Comparison of ENCODE assay signal across 23 mouse cellular contexts in genomic region chr9:40252459-40252858, GRCm38 (mm10).
"Had no signal": no experiment of that assay in that cellular context is flagged by ENCODE, and none has a peak within 500 bp of the region (broad histone marks: within the 10 kb centered on the region; RNA-seq: fewer than 3 reads in every experiment).

No protein-coding gene starts in this region.

- H3K4me3 ChIP-seq: forebrain, embryonic 15.5 days; heart, embryonic 13.5 days; heart, embryonic 15.5 days; hindbrain, embryonic 13.5 days; hindbrain, embryonic 15.5 days; intestine, embryonic 15.5 days; limb, embryonic 13.5 days had no signal

- H3K9ac ChIP-seq: forebrain, embryonic 15.5 days; forebrain, postnatal 0 days; heart, embryonic 13.5 days; heart, embryonic 15.5 days; hindbrain, embryonic 13.5 days; hindbrain, embryonic 15.5 days; intestine, embryonic 15.5 days; limb, embryonic 13.5 days had no signal

- H3K4me1 ChIP-seq: forebrain, embryonic 15.5 days; hindbrain, embryonic 13.5 days; hindbrain, embryonic 15.5 days; intestine, embryonic 15.5 days; limb, embryonic 13.5 days had no signal

- ATAC-seq: forebrain, embryonic 15.5 days; forebrain, postnatal 0 days; hindbrain, postnatal 0 days; intestine, embryonic 15.5 days; intestine, postnatal 0 days had no signal

- H3K4me2 ChIP-seq: forebrain, embryonic 15.5 days; heart, embryonic 11.5 days; heart, embryonic 13.5 days; heart, embryonic 15.5 days; hindbrain, embryonic 13.5 days; hindbrain, embryonic 15.5 days; intestine, embryonic 15.5 days; limb, embryonic 13.5 days had no signal

- H3K9me3 ChIP-seq: forebrain, embryonic 15.5 days; heart, embryonic 15.5 days; hindbrain, embryonic 15.5 days; intestine, embryonic 15.5 days; limb, embryonic 13.5 days had no signal

- H3K27ac ChIP-seq: forebrain, embryonic 15.5 days; heart, embryonic 13.5 days; heart, embryonic 15.5 days; hindbrain, embryonic 13.5 days; hindbrain, embryonic 15.5 days; hindbrain, postnatal 0 days; intestine, embryonic 15.5 days; limb, embryonic 13.5 days had no signal

- H3K36me3 ChIP-seq: forebrain, embryonic 15.5 days; heart, embryonic 13.5 days; heart, embryonic 15.5 days; hindbrain, embryonic 13.5 days; hindbrain, embryonic 15.5 days; intestine, embryonic 15.5 days; limb, embryonic 13.5 days had no signal

- H3K27me3 ChIP-seq: forebrain, embryonic 15.5 days; heart, embryonic 13.5 days; heart, embryonic 15.5 days; hindbrain, embryonic 13.5 days; hindbrain, embryonic 15.5 days; intestine, embryonic 15.5 days; limb, embryonic 13.5 days had no signal

- DNase-seq: forebrain, postnatal 0 days; gastrocnemius, postnatal 14 days; gastrocnemius, postnatal 36 days; heart, adult 18-20 months; heart, postnatal 14 days; heart, postnatal 36 days; kidney, adult 18-20 months; kidney, adult 8-10 months; kidney, postnatal 10 days; kidney, postnatal 36 days; layer of hippocampus, adult 9-11 months; layer of hippocampus, postnatal 36 days; left cerebral cortex, postnatal 4 days had no signal
